In the genomic region with DNA sequence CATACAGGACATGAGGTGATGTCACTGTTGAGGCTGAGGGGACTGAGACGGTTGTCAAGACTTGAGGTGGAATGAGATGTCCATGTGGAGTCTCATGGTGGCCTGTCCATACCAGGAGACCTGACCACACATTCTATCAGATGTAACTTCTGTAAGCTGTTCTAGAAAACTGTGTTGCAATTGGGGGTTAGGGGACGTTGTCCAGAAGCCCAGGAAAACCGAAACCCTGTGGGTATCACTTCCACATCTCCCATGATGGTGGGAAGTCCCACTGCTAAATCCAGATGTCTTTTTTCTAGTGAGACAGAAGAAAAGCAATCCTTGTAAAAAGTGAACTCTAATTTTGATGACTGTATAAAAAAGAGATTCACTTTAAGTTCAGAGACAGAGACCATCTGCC, we compare ENCODE assay signal across 27 mouse cellular contexts. TPM values are rescaled to one million over a fixed set of nuclear protein-coding genes. Genes with fewer than 3 reads are reported as not detected.
"Had no signal": no experiment of that assay in that cellular context is flagged by ENCODE, and none has a peak within 500 bp of the region (broad histone marks: within the 10 kb centered on the region; RNA-seq: fewer than 3 reads in every experiment).

No protein-coding gene starts in this region.

- H3K36me3 ChIP-seq: heart, embryonic 10.5 days; heart, embryonic 12.5 days; hindbrain, embryonic 10.5 days; hindbrain, embryonic 12.5 days; kidney, embryonic 15.5 days; limb, embryonic 13.5 days; limb, embryonic 15.5 days; liver, embryonic 12.5 days had no signal

- H3K4me1 ChIP-seq: heart, embryonic 10.5 days; heart, embryonic 12.5 days; hindbrain, embryonic 10.5 days; hindbrain, embryonic 12.5 days; kidney, embryonic 15.5 days; limb, embryonic 13.5 days; limb, embryonic 15.5 days; liver, embryonic 12.5 days had no signal

- H3K4me2 ChIP-seq: heart, embryonic 12.5 days; hindbrain, embryonic 12.5 days; hindbrain, embryonic 14.5 days; kidney, embryonic 15.5 days; limb, embryonic 13.5 days; limb, embryonic 15.5 days; liver, embryonic 12.5 days had no signal

- DNase-seq: gastrocnemius, postnatal 14 days; gastrocnemius, postnatal 36 days; heart, adult 2 months; heart, postnatal 10 days; heart, postnatal 4 days; kidney, adult 11 months; kidney, adult 2 months; kidney, adult 9 months; kidney, postnatal 14 days; kidney, postnatal 36 days; layer of hippocampus, adult 9-11 months; layer of hippocampus, postnatal 36 days; left cerebral cortex, postnatal 4 days had no signal

- H3K27ac ChIP-seq: heart, adult 2 months; heart, embryonic 10.5 days; hindbrain, embryonic 10.5 days; hindbrain, embryonic 12.5 days; hindbrain, embryonic 14.5 days; hindbrain, postnatal 0 days; kidney, embryonic 15.5 days; kidney, postnatal 0 days; limb, embryonic 13.5 days; limb, embryonic 15.5 days; liver, embryonic 12.5 days had no signal

- H3K4me3 ChIP-seq: heart, adult 2 months; heart, embryonic 10.5 days; heart, embryonic 12.5 days; hindbrain, embryonic 10.5 days; hindbrain, embryonic 12.5 days; kidney, embryonic 15.5 days; limb, embryonic 13.5 days; limb, embryonic 15.5 days; liver, embryonic 12.5 days had no signal

- H3K9ac ChIP-seq: heart, embryonic 12.5 days; hindbrain, embryonic 12.5 days; hindbrain, embryonic 14.5 days; kidney, embryonic 15.5 days; limb, embryonic 13.5 days; limb, embryonic 15.5 days; liver, embryonic 12.5 days had no signal

- H3K9me3 ChIP-seq: heart, embryonic 10.5 days; heart, embryonic 12.5 days; hindbrain, embryonic 10.5 days; hindbrain, embryonic 12.5 days; kidney, embryonic 15.5 days; limb, embryonic 13.5 days; limb, embryonic 15.5 days; liver, embryonic 12.5 days had no signal

- H3K27me3 ChIP-seq: heart, embryonic 12.5 days; hindbrain, embryonic 12.5 days; kidney, embryonic 15.5 days; limb, embryonic 13.5 days; limb, embryonic 15.5 days; liver, embryonic 12.5 days had no signal

- ATAC-seq: hindbrain, postnatal 0 days; intestine, embryonic 16.5 days; liver, embryonic 12.5 days had no signal

RNA-seq across cellular contexts. Expression of a gene that starts 39.9 kb away (rescaled TPM):
- total RNA-seq: liver, adult 2 months had no signal
- polyA plus RNA-seq: heart, embryonic 10.5 days; heart, embryonic 12.5 days; heart, embryonic 16.5 days; liver, adult 2 months; liver, embryonic 12.5 days had no signal
